Mouse (Mus musculus): ENCODE measurements around the gene Cdhr3.
"Not testable (repeated sequence)": the region's sequence is repeated elsewhere in the genome, so short reads cannot be mapped to it uniquely, and the experiment has no call there.

Gene Cdhr3

GRCm38 (mm10) chr12:33005858-33006257, 86.8 kb downstream of the Cdhr3 start:
- no peak for DNase-seq (ENCODE audit: low read depth, low spot score)

GRCm38 (mm10) chr12:33003339-33003965, 89.2 kb downstream of the Cdhr3 start:
- DNase-seq (ENCODE audit: low read depth, low spot score): no peak

- DNase-seq (ENCODE audit: low read depth, low spot score): no peak
Measured at GRCm38 (mm10) chr12:33000402-33000801, 92.3 kb downstream of the Cdhr3 start.

GRCm38 (mm10) chr12:32999778-33000177, 92.9 kb downstream of the Cdhr3 start:
- DNase-seq (ENCODE audit: low read depth, low spot score): not testable (repeated sequence)

- DNase-seq (ENCODE audit: low read depth, low spot score): no peak
Measured at GRCm38 (mm10) chr12:32998766-32999165, 93.9 kb downstream of the Cdhr3 start.

GRCm38 (mm10) chr12:32995081-32995834, 97.4 kb downstream of the Cdhr3 start:
- DNase-seq (ENCODE audit: low read depth, low spot score): no peak

GRCm38 (mm10) chr12:32994081-32994480, 98.6 kb downstream of the Cdhr3 start:
- DNase-seq (ENCODE audit: low read depth, low spot score): no peak

GRCm38 (mm10) chr12:32989731-32990130, 102.9 kb downstream of the Cdhr3 start:
- no peak for DNase-seq (ENCODE audit: low read depth, low spot score)

GRCm38 (mm10) chr12:32986284-32986683, 106.4 kb downstream of the Cdhr3 start:
- no peak for DNase-seq (ENCODE audit: low read depth, low spot score)
